Mouse (Mus musculus) kidney, embryonic 16.5 days (tissue): Measurements from ENCODE around the gene Pex11g. TPM values are rescaled to one million over a fixed set of nuclear protein-coding genes. Genes with fewer than 3 reads are reported as not detected.

Source experiments
- ATAC-seq: fragments of 200-750 bp; cut with Nextera tagmentation; 2 replicates; pipeline ENCODE4 v1.8.0; 2017; ENCODE audit warnings: moderate TSS enrichment; ENCODE audit not compliant: low FRiP score, low TSS enrichment
- H3K27ac ChIP-seq: fragments of 300-500 bp; sonication (generic); 2 replicates; pipeline ENCODE4 v1.5.1; 2014; ENCODE audit warnings: low read length
- H3K27me3 ChIP-seq: fragments of 300-500 bp; sonication (generic); 2 replicates; pipeline ENCODE4 v1.6.1; 2014; ENCODE audit warnings: low read length, control low read depth, mixed read lengths; ENCODE audit not compliant: insufficient read depth
- H3K36me3 ChIP-seq: fragments of 300-500 bp; sonication (generic); 2 replicates; pipeline ENCODE4 v1.6.1; 2014; ENCODE audit warnings: low read length, control low read depth, mixed read lengths; ENCODE audit not compliant: insufficient read depth
- H3K4me1 ChIP-seq: fragments of 300-500 bp; sonication (generic); 2 replicates; pipeline ENCODE4 v1.6.1; 2014; ENCODE audit warnings: low read length, control low read depth, mixed read lengths; ENCODE audit not compliant: insufficient read depth
- H3K4me2 ChIP-seq: fragments of 300-500 bp; sonication (generic); replicated peaks from 2 replicates; pipeline ENCODE4 v1.6.1; 2014; ENCODE audit warnings: low read depth, low read length
- H3K4me3 ChIP-seq: fragments of 300-500 bp; sonication (generic); 2 replicates; pipeline ENCODE4 v1.5.1; 2014; ENCODE audit warnings: mild to moderate bottlenecking, low read length
- H3K9ac ChIP-seq: fragments of 300-500 bp; sonication (generic); replicated peaks from 2 replicates; pipeline ENCODE4 v1.6.1; 2014; ENCODE audit warnings: low read length
- H3K9me3 ChIP-seq: fragments of 300-500 bp; sonication (generic); 2 replicates; pipeline ENCODE4 v1.6.1; 2016; ENCODE audit warnings: low read length, control low read depth
- WGBS: fragments of 180-500 bp; shearing (Covaris S2); extraction: QIAGEN DNeasy Blood & Tissue Kit; methylation state at CpG from one replicate; pipeline ENCODE4 v1.1.7; 2014; 5-methylcytosine and 5-hydroxymethylcytosine counted together
- polyA plus RNA-seq: library from polyadenylated mRNA; unstranded; fragments of >200 nt; fragmentation: Nextera tagmentation; extraction: Ambion mirVana; gene quantifications from 2 replicates; pipeline ENCODE4 v1.2.1, GENCODE M21; 2015

Pex11g gene
- polyA plus RNA-seq, 1 experiment from 2014 or later: 10.1 TPM

DNA sequence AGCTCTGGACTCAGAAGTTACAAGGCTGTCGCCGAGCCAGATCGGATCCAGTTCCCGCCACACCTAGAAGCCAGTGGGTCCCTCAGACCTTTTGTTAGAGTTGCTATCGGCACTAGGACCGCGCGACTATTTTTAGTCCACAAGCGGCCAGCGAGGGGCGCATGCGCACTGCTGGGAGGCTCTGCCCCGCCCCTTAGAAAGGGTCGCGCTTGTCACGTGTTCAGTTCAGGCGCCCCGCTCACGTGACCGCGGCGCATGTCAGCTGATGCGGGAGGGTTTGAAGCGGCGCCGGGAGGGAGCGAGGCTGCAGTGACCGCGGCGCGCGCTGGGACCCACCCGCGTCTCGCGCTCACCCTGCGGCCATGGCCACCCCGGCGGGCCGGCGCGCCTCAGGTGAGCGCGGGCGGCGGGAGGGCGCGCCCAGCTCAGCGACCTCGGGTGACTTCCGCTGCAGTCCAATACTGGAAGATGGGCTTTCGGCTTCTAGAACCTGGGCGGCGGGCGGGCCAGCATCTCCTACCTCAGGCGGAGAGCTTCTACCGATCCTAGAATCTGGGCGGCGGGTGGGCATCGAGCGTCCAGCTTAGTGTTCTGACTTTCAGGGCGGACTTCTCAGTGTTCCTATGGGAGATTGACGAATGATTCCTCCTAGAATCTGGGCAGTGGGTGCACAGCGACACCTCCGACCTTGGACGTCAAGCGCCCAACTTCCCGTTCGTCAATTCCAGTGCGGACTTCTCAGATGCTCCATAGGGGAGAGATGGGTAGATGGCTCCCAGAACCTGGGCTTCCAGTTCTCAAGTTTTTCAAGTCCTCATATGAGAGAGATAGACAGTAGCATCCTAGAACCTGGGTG is 33.0 kb upstream of the Pex11g start, which contains the start of gene Mcoln1:
TSS of gene Mcoln1 (plus strand) at position 223 of the 856 bp plus-strand sequence.
- Histone ChIP-seq H3K4me1 (peaks cover 15% of the 10 kb centered on the region), H3K9ac (peak within 1 kb of the TSS; percentile 88), H3K4me3 (peak within 1 kb of the TSS; percentile 84), H3K27me3 (no peaks in the 10 kb centered on the region), H3K9me3 (peaks cover 11% of the 10 kb centered on the region), H3K27ac (peak within 1 kb of the TSS; percentile 97), H3K4me2 (peak within 1 kb of the TSS; percentile 83), H3K36me3 (peaks cover 20% of the 10 kb centered on the region)
- ATAC-seq: peak; percentile 92
- WGBS: under 1% methylated on average over 65 of the region's 70 CpGs

GRCm38 (mm10) chr8:3499751-3500150 is 32.3 kb upstream of the Pex11g start:
- Histone ChIP-seq H3K4me1 (peaks cover 15% of the 10 kb centered on the region), H3K4me3 (peak overlapping the region; percentile 84), H3K9ac (peak overlapping the region; percentile 88), H3K27ac (peak overlapping the region; percentile 97), H3K9me3 (peaks cover 16% of the 10 kb centered on the region), H3K36me3 (peaks cover 27% of the 10 kb centered on the region), H3K4me2 (peak overlapping the region; percentile 83), H3K27me3 (no peaks in the 10 kb centered on the region)
- ATAC-seq: peak; percentile 35; the same call in 1 of the 2 replicates
- 2% methylated on average over 8 of the region's 8 CpGs for WGBS

DNA sequence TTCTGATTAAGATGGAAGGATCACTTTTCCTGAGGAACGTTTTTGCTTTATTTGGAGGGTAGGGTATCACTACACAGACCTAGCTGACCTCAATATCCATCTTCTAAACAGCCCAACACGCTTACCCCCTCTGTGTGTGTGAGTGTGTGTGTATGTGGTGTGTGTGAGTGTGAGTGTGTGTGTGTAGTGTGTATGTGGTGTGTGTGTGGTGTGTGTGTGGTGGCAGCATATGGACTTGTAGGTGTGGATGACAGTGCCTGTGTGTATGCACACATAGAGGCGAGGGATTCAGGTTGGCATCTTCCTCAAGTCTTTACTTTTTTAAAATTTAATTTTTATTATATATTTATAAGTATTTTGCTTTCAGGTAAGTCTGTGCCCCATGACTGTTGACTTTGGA is 31.1 kb upstream of the Pex11g start:
- H3K9me3 ChIP-seq: peaks cover 16% of the 10 kb centered on the region
- H3K9ac ChIP-seq: no peak overlapping the region
- H3K4me2 ChIP-seq: no peak overlapping the region
- peaks cover 21% of the 10 kb centered on the region for H3K4me1 ChIP-seq
- no peak overlapping the region for H3K4me3 ChIP-seq
- H3K27me3 ChIP-seq: no peaks in the 10 kb centered on the region
- H3K27ac ChIP-seq: no peak overlapping the region
- H3K36me3 ChIP-seq: peaks cover 32% of the 10 kb centered on the region
- ATAC-seq: no peak
- 84% methylated on average over 3 of the region's 3 CpGs for WGBS

GRCm38 (mm10) chr8:3496428-3496748 is 28.9 kb upstream of the Pex11g start:
- H3K27ac ChIP-seq: no peak overlapping the region
- H3K4me3 ChIP-seq: no peak overlapping the region
- WGBS: 94% methylated on average over 15 of the region's 15 CpGs
- H3K9me3 ChIP-seq: peaks cover 16% of the 10 kb centered on the region
- H3K27me3 ChIP-seq: no peaks in the 10 kb centered on the region
- no peak for ATAC-seq
- no peak overlapping the region for H3K4me2 ChIP-seq
- H3K9ac ChIP-seq: no peak overlapping the region
- H3K4me1 ChIP-seq: peaks cover 17% of the 10 kb centered on the region
- H3K36me3 ChIP-seq: peaks cover 32% of the 10 kb centered on the region

- no peak overlapping the region for H3K4me3 ChIP-seq
- peaks cover 32% of the 10 kb centered on the region for H3K36me3 ChIP-seq
- peaks cover 16% of the 10 kb centered on the region for H3K9me3 ChIP-seq
- no peaks in the 10 kb centered on the region for H3K27me3 ChIP-seq
- no peak overlapping the region for H3K4me2 ChIP-seq
- ATAC-seq: no peak
- WGBS: 96% methylated on average over 44 of the region's 44 CpGs
- H3K4me1 ChIP-seq: peaks cover 11% of the 10 kb centered on the region
- no peak overlapping the region for H3K9ac ChIP-seq
- H3K27ac ChIP-seq: no peak overlapping the region
These were observed 28.3 kb upstream of the Pex11g start for GRCm38 (mm10) chr8:3495578-3496427.

- H3K36me3 ChIP-seq: peaks cover 32% of the 10 kb centered on the region
- peak overlapping the region; percentile 93 for H3K4me3 ChIP-seq
- H3K4me2 ChIP-seq: peak overlapping the region; percentile 75
- ATAC-seq: 0 out of 2 replicates have a peak, but pooled peaks have one; percentile 4
- H3K9ac ChIP-seq: peak overlapping the region; percentile 99
- peaks cover 16% of the 10 kb centered on the region for H3K9me3 ChIP-seq
- WGBS: 32% methylated on average over 6 of the region's 6 CpGs
- peak overlapping the region; percentile 87 for H3K27ac ChIP-seq
- H3K4me1 ChIP-seq: peaks cover 6% of the 10 kb centered on the region
- no peaks in the 10 kb centered on the region for H3K27me3 ChIP-seq
These were observed 26.3 kb upstream of the Pex11g start for GRCm38 (mm10) chr8:3493845-3494208.

DNA sequence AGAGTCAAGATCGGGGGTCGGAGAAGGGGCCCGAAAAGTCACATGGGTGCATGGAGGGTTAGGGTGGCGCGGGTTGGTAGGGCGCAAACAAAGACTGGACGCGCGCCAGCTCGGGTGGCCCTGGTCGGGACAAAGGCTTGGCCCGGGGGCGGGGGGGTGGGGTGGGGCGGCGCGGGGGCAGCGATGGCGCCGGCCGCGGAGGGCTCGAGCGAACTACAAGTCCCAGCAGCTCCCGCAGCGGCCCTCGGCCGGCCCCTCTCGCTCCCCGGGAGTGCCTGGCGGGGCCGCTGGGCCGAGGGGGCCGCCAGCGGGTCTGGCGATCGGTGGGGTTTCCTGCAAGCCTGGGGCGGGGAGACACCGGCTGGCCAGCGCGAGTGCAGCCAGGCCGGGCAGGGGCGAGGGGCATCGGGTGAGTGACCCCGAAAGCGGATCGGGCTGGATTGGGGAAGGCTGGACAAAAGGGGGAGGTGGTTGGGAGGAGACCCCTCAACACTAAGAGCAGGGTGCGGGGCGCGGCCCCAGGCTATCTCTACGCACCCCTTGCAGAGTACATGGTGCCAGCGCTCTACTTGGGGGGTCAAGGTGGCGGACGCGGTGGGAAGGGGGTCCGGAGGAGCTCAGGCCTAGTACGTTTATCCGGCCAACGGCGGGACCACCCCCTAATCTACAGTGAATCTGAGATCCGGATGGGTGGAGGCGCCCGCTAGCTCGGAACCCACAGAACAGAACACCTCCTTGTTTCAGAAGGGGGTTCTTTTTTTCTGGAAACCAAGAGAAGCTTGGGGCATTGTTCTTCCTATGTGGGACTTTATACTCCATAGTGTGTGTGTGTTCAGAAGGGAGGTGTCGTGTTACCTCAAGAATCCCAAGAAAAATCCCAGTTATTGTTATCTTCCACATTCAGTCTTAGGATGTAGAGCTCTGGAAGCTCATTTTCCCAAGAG is 25.7 kb upstream of the Pex11g start, which contains the start of gene Zfp358:
TSS of gene Zfp358 (plus strand) at position 238 of the 944 bp plus-strand sequence.
- peaks cover 16% of the 10 kb centered on the region for H3K9me3 ChIP-seq
- peak within 1 kb of the TSS; percentile 93 for H3K4me3 ChIP-seq
- under 1% methylated on average over 44 of the region's 64 CpGs for WGBS
- H3K27me3 ChIP-seq: no peaks in the 10 kb centered on the region
- H3K27ac ChIP-seq: peak within 1 kb of the TSS; percentile 87
- H3K9ac ChIP-seq: peak within 1 kb of the TSS; percentile 99
- peak; percentile 95 for ATAC-seq
- H3K4me1 ChIP-seq: peaks cover 6% of the 10 kb centered on the region
- peak within 1 kb of the TSS; percentile 75 for H3K4me2 ChIP-seq
- H3K36me3 ChIP-seq: peaks cover 32% of the 10 kb centered on the region

GRCm38 (mm10) chr8:3485192-3485591 is 17.7 kb upstream of the Pex11g start:
- H3K27me3 ChIP-seq: no peaks in the 10 kb centered on the region
- no peaks in the 10 kb centered on the region for H3K9me3 ChIP-seq
- no peak overlapping the region for H3K9ac ChIP-seq
- WGBS: 24% methylated on average over 5 of the region's 5 CpGs
- no peak for ATAC-seq
- H3K4me3 ChIP-seq: no peak overlapping the region
- no peak overlapping the region for H3K27ac ChIP-seq
- no peaks in the 10 kb centered on the region for H3K4me1 ChIP-seq
- H3K4me2 ChIP-seq: no peak overlapping the region
- H3K36me3 ChIP-seq: no peaks in the 10 kb centered on the region

- 91% methylated on average over 7 of the region's 7 CpGs for WGBS
- no peaks in the 10 kb centered on the region for H3K36me3 ChIP-seq
These were observed 16.1 kb upstream of the Pex11g start for GRCm38 (mm10) chr8:3483546-3483945.

More at GRCm38 (mm10) chr8:3483546-3483945, 16.1 kb upstream of the Pex11g start:
- Histone ChIP-seq H3K4me2 (no peak overlapping the region), H3K4me1 (no peaks in the 10 kb centered on the region), H3K9ac (no peak overlapping the region), H3K27ac (no peak overlapping the region), H3K27me3 (no peaks in the 10 kb centered on the region), H3K4me3 (no peak overlapping the region), H3K9me3 (no peaks in the 10 kb centered on the region)
- ATAC-seq: no peak
